Mouse (Mus musculus) stomach, embryonic 14.5 days (tissue): ENCODE results near the gene Gsg1. TPM values are rescaled to one million over a fixed set of nuclear protein-coding genes. Genes with fewer than 3 reads are reported as not detected.

Source experiments
- ATAC-seq: fragments of 200-750 bp; cut with Nextera tagmentation; 2 replicates; pipeline ENCODE4 v1.8.0; 2017; ENCODE audit warnings: low read depth, moderate TSS enrichment; ENCODE audit not compliant: insufficient number of reproducible peaks, insufficient read depth, low FRiP score
- H3K27ac ChIP-seq: fragments of 300-500 bp; sonication (generic); 2 replicates; pipeline ENCODE4 v1.5.1; 2014; ENCODE audit warnings: mild to moderate bottlenecking, low read length, moderate library complexity, mixed read lengths
- H3K27me3 ChIP-seq: fragments of 300-500 bp; sonication (generic); 2 replicates; pipeline ENCODE4 v1.6.1; 2014; ENCODE audit warnings: low read length, control low read depth, mixed read lengths; ENCODE audit not compliant: control insufficient read depth, insufficient read depth
- H3K36me3 ChIP-seq: fragments of 300-500 bp; sonication (generic); 2 replicates; pipeline ENCODE4 v1.6.1; 2014; ENCODE audit warnings: mild to moderate bottlenecking, control low read depth, low read length, moderate library complexity, mixed read lengths; ENCODE audit not compliant: control insufficient read depth, insufficient read depth
- H3K4me1 ChIP-seq: fragments of 300-500 bp; sonication (generic); 2 replicates; pipeline ENCODE4 v1.6.1; 2014; ENCODE audit warnings: low read length, control low read depth, mixed read lengths; ENCODE audit not compliant: control insufficient read depth, insufficient read depth
- H3K4me2 ChIP-seq: fragments of 300-500 bp; sonication (generic); replicated peaks from 2 replicates; pipeline ENCODE4 v1.6.1; 2014; ENCODE audit warnings: low read depth, low read length, control low read depth
- H3K4me3 ChIP-seq: fragments of 300-500 bp; sonication (generic); 2 replicates; pipeline ENCODE4 v1.5.1; 2014; ENCODE audit warnings: low read depth, low read length, control low read depth
- H3K9ac ChIP-seq: fragments of 300-500 bp; sonication (generic); replicated peaks from 2 replicates; pipeline ENCODE4 v1.6.1; 2014; ENCODE audit warnings: low read depth, mild to moderate bottlenecking, control low read depth, low read length, moderate library complexity, mixed read lengths
- H3K9me3 ChIP-seq: fragments of 300-500 bp; sonication (generic); 2 replicates; pipeline ENCODE4 v1.6.1; 2016; ENCODE audit warnings: low read depth, low read length, control low read depth; ENCODE audit not compliant: control insufficient read depth
- WGBS: fragments of 180-500 bp; shearing (Covaris S2); extraction: QIAGEN DNeasy Blood & Tissue Kit; methylation state at CpG from one replicate; pipeline ENCODE4 v1.1.7; 2014; 5-methylcytosine and 5-hydroxymethylcytosine counted together
- polyA plus RNA-seq: library from polyadenylated mRNA; unstranded; fragments of >200 nt; fragmentation: Nextera tagmentation; extraction: Ambion mirVana; gene quantifications from 2 replicates; pipeline ENCODE4 v1.2.1, GENCODE M21; 2014

Gsg1 gene
- polyA plus RNA-seq, 1 experiment from 2014 or later: 0.65 TPM

DNA sequence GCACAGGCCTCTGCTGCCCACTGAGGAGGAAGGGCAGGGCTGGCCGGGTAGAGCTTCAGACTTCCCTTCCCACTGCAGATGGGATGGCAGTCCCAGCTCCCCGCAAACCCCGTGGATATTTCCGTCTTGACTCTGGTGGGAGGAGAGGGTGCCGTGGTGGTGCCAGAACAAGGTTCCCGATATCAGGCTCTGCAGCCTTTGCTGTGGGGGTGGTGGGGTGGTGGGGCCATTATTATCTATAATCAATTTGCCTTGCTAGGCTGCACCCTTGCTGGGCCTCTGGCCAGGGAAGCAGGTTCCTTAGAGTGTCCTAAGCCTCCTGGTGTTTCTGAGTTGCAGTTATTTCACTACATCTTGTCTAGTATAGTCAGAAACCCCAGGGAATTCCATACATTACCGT lies 43.0 kb downstream of the Gsg1 start:
- ATAC-seq: no peak
- H3K36me3 ChIP-seq: no peaks in the 10 kb centered on the region
- H3K4me3 ChIP-seq: no peak overlapping the region
- H3K4me2 ChIP-seq: no peak overlapping the region
- H3K9me3 ChIP-seq: no peaks in the 10 kb centered on the region
- no peaks in the 10 kb centered on the region for H3K4me1 ChIP-seq
- H3K27me3 ChIP-seq: no peaks in the 10 kb centered on the region
- no peak overlapping the region for H3K27ac ChIP-seq
- 75% methylated on average over 7 of the region's 7 CpGs for WGBS
- no peak overlapping the region for H3K9ac ChIP-seq

DNA sequence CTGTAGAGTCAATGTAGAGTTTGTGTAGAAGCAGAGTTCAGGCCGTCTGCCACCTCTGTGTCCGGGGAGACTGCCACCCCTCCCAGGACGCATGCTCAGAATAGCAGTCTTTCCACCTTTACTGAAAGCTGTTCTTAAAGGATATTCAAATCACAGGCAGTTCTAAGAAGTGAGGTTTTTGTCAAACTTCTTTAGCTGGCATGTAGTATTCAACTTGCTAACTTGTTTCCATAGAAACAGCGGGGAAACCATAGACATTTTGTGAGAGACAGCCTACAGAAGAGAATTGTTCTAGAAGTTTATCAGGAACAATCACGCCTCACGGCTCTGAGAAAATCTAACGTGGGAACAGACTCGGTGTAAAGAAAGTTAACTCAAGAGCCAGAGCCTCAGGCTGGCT lies 47.2 kb downstream of the Gsg1 start:
- WGBS: 81% methylated on average over 8 of the region's 8 CpGs
- H3K4me2 ChIP-seq: no peak overlapping the region
- ATAC-seq: no peak

DNA sequence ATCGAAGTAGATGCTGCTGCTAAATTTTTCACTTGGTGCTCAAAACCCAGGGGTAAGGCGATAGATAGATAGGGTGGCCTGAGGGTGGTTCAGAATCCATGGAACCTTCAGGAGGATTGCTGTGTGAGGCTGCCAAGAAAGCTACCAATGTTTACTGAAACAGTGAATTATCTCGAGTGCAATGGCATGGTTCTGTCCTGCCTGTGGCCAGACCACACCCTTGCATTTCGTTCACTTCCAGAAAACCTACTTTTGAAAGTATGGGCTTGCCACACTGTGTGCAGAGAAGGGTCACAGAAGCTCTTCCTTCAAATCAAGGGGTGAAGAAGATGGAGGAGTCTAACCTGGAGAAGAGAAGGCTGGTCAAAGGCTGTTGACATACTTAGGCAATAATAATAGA lies 48.3 kb downstream of the Gsg1 start:
- H3K4me2 ChIP-seq: no peak overlapping the region
- WGBS: 82% methylated on average over 4 of the region's 4 CpGs
- no peaks in the 10 kb centered on the region for H3K27me3 ChIP-seq
- no peaks in the 10 kb centered on the region for H3K36me3 ChIP-seq
- no peak overlapping the region for H3K4me3 ChIP-seq
- ATAC-seq: no peak
- no peak overlapping the region for H3K9ac ChIP-seq
- H3K27ac ChIP-seq: no peak overlapping the region
- H3K9me3 ChIP-seq: no peaks in the 10 kb centered on the region
- no peaks in the 10 kb centered on the region for H3K4me1 ChIP-seq

More for the DNA sequence above, 47.2 kb downstream of the Gsg1 start:
- Histone ChIP-seq H3K4me1 (no peaks in the 10 kb centered on the region), H3K27ac (no peak overlapping the region), H3K9ac (no peak overlapping the region), H3K36me3 (no peaks in the 10 kb centered on the region), H3K27me3 (no peaks in the 10 kb centered on the region), H3K9me3 (no peaks in the 10 kb centered on the region), H3K4me3 (no peak overlapping the region)

DNA sequence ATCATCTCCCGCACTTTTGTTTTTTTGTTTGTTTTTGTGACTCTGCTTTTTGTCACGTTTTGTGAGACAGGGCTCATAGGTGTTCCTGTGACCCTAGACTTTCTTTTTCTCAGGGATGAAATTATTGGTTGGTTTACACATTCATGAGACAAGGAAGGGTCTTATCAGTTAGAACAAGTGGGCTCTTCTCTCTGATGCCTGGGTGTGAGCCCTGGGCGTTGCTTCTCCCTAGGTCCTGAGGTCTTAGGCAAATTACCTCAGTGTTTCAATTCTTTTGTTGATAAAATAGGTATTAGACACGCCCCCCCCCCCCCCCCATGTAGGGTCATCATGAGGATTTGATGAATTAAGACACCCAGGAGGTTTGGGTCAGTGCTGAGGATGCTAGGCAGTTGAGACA lies 49.3 kb downstream of the Gsg1 start:
- 67% methylated on average over 4 of the region's 4 CpGs for WGBS
- Histone ChIP-seq H3K4me1 (no peaks in the 10 kb centered on the region), H3K4me2 (no peak overlapping the region), H3K4me3 (no peak overlapping the region), H3K9ac (no peak overlapping the region), H3K36me3 (no peaks in the 10 kb centered on the region), H3K27me3 (no peaks in the 10 kb centered on the region), H3K9me3 (no peaks in the 10 kb centered on the region), H3K27ac (no peak overlapping the region)
- no peak for ATAC-seq

DNA sequence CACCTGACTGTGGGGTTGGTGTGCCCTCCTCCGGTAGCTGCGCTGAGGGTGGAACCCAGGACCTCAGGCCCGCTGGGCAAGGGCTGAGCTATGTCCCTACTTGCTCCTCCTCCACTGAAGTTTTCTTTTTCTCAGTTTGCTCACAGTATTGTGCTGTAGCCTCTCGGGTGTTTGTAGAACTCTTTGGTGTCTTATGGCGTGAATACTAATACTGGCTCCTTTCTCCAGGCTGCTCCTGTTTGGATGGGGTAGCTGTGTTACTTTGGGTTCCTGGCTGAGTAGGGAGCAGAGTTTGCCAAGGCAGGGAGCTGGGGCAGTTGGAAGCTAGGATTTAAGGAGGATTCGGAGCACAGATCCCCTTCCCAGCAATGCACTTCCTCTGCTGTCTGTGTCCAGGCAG lies 50.4 kb downstream of the Gsg1 start:
- Histone ChIP-seq H3K27ac (no peak overlapping the region), H3K36me3 (no peaks in the 10 kb centered on the region), H3K4me1 (no peaks in the 10 kb centered on the region), H3K4me2 (no peak overlapping the region), H3K9ac (no peak overlapping the region), H3K27me3 (no peaks in the 10 kb centered on the region), H3K9me3 (no peaks in the 10 kb centered on the region), H3K4me3 (no peak overlapping the region)
- no peak for ATAC-seq
- WGBS: 59% methylated on average over 6 of the region's 6 CpGs

DNA sequence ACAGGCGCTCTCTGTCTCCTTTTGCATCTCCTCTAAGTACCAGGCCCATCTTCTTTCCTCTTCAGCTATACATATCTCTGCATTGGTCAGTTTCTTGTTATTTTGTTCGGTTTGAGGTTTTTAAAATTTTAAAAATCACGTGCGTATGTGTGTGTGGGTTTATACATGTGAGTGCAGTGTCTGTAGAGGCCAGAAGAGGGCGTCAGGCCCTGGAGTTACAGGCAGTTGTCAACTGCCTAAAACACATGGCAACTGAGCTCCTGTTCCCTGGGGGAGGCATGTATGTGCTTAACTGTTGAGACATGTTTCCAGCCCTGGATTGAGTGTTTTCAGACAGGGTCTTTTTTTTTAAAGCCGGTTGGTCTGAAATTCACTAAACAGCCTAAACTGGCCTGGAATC lies 51.5 kb downstream of the Gsg1 start:
- H3K9me3 ChIP-seq: no peaks in the 10 kb centered on the region
- no peak overlapping the region for H3K4me3 ChIP-seq
- 88% methylated on average over 6 of the region's 6 CpGs for WGBS

DNA sequence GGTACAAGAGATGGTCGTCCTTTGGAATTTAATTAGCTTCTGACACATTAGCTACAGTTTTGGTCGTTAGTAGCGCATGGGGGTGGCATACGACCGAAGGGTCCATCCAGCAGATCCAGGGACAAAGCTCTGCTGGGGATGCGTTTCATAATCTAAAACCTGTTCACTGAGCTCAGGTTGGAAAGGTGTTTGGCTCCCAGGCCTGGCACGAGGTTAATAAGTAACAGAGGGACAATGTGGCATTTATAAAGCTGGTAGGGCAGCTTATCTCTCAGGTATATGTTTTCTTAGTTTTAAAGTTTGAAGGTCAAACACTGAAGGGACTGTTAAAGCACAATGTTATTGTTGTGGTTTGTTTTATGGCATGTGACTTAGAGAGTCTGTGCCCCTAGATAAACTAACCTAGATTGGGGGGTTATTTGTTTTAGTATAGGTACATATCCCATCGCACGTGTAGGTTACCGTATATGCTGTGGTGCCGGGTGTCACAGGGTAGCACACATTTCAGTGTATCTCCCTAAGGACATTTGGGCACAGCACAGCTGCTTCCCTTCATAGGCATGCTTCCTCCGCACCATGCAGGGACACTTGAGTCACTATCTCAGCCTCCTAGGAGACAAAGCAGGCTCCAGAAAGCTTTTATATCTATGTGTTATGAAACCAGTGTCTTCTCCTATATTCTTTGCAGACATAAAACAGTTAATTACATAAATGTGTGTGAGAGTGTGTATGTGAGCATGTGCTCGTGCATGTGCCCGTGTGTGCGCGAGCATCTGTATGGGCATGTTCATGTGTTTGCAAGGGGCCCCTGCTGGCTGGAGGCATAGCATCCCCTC lies 53.8 kb downstream of the Gsg1 start:
- Histone ChIP-seq H3K4me3 (no peak overlapping the region), H3K4me2 (no peak overlapping the region), H3K36me3 (no peaks in the 10 kb centered on the region), H3K9me3 (no peaks in the 10 kb centered on the region), H3K4me1 (no peaks in the 10 kb centered on the region; the same call in 1 of the 2 replicates), H3K9ac (no peak overlapping the region), H3K27ac (no peak overlapping the region), H3K27me3 (no peaks in the 10 kb centered on the region)
- peak; percentile 65 for ATAC-seq
- WGBS: 66% methylated on average over 16 of the region's 16 CpGs

More for the DNA sequence above, 51.5 kb downstream of the Gsg1 start:
- Histone ChIP-seq H3K4me1 (no peaks in the 10 kb centered on the region; the same call in 1 of the 2 replicates), H3K36me3 (no peaks in the 10 kb centered on the region), H3K27me3 (no peaks in the 10 kb centered on the region), H3K9ac (no peak overlapping the region), H3K4me2 (no peak overlapping the region), H3K27ac (no peak overlapping the region)
- ATAC-seq: no peak

DNA sequence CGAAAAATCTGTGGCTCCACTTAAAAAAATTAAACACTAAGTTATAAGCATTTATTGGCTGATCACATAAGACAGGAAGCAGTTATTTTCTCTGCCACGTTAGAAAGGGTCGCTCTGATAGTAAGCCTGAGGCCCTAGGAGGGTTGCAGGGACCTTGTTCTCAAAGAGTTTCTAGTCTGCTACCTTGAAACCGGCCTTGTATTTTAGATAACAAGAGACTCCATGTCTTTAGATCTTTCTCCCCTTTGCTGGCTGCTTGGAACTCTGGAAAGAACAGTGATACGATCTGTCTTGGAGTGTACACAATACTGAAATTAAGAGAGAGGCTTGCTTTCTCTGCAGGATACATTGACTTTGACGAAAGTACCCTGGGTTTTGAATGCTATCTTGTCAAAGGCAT lies 55.4 kb downstream of the Gsg1 start:
- ATAC-seq: no peak
- Histone ChIP-seq H3K4me2 (peak overlapping the region; percentile 88), H3K9me3 (no peaks in the 10 kb centered on the region), H3K4me1 (no peaks in the 10 kb centered on the region; the same call in 1 of the 2 replicates), H3K9ac (no peak overlapping the region), H3K27me3 (no peaks in the 10 kb centered on the region), H3K36me3 (no peaks in the 10 kb centered on the region), H3K27ac (no peak overlapping the region), H3K4me3 (peak overlapping the region; percentile 82; the same call in 1 of the 2 replicates)
- 47% methylated on average over 6 of the region's 6 CpGs for WGBS
